Mouse (Mus musculus) cortical plate, adult 2 months (tissue): ENCODE measurements around the gene Ndufs7.

Experiments used
- CTCF ChIP-seq: fragments of 200-500 bp; IDR thresholded peaks from 2 replicates; pipeline ENCODE4 v1.5.1; 2011; ENCODE audit warnings: mild to moderate bottlenecking, control low read depth, low read length; ENCODE audit not compliant: insufficient read depth; ENCODE audit errors: extremely low read depth
- POLR2A ChIP-seq: fragments of 200-500 bp; IDR thresholded peaks from 2 replicates; pipeline ENCODE4 v1.6.1; 2011; ENCODE audit warnings: mild to moderate bottlenecking, low read length, control low read depth; ENCODE audit not compliant: insufficient read depth; ENCODE audit errors: extremely low read depth

DNA sequence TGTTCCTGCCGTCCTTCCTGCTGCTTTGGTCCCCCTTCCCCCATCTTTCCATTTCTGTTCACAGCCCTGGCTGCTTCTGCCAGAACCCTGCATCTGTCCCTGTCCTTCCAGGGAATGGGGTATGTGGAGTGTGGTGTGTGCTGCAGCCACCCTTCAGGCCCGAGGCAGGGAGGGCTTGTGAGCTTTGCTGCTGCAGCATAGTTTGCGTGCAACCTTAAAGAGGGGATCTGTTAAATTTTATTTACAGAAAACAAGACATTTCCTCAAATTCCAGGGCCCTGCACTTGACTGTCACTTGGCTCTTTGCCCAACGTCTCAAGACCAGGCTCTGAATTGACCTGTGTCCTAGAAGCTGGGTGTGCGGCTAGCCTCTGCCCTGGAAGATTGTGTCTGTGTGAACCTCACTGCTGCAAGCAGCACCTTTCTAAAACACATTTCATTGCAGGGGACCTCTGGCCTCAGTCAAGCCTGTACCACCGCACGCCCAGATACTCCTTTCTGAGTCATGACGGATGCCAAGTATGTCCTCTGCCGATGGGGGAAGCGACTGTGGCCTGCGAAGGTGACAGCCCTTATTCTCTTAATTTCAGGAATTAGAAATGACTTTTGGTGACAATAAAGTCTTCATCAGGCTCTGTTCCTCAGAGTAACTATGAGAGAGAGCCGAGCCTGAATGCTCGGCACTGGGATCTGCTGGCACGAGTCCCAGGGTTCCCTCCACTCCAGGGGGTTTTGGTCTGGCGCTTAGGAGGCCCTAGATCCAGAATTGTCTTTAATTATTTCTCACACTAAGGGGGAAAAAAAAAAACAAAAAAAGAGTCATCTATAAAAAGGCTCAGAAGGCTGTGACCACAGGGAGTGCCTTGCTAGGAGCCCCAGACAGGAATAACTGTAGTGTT is 20.8 kb upstream of the Ndufs7 start:
- no peak for TF ChIP-seq CTCF
- TF ChIP-seq POLR2A, result no peak
